Mouse (Mus musculus) layer of hippocampus, postnatal 25 days (tissue): ENCODE results near the gene Stam. TPM values are rescaled to one million over a fixed set of nuclear protein-coding genes. Genes with fewer than 3 reads are reported as not detected.

Source experiments
- DNase-seq, 2 experiments: peaks; one replicate each; pipeline ENCODE4 v3.0.0; 2022; ENCODE audit warnings: mixed read lengths in 2 of 2, low spot score in 1 of 2; ENCODE audit errors: extremely low spot score in 1 of 2
- total RNA-seq, 2 experiments: library from RNA; stranded (reverse); gene quantifications; 2 replicates each; pipeline ENCODE4 v1.2.3; 2021

Gene Stam
- total RNA-seq, 2 experiments from 2014 or later = 85.4 to 100 TPM

DNA sequence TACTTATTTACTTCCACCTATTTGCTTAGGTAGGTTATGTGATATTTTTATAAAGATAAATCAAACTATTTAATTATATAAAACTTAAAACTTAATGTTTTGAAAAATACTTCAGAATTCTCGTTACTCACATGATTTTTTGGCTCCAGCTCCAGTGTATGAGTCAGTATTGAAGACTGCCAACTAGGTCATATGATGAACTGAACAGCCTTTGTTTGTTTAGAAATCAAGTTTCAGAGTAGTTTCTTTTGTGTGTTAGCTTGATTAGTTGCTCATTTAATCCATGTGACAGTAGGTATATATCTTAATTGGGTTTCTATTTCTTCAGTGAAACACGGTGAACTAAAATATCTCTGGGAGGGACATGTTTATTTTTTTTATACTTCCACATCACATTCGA is 33.8 kb downstream of the Stam start:
- no peak for DNase-seq

DNA sequence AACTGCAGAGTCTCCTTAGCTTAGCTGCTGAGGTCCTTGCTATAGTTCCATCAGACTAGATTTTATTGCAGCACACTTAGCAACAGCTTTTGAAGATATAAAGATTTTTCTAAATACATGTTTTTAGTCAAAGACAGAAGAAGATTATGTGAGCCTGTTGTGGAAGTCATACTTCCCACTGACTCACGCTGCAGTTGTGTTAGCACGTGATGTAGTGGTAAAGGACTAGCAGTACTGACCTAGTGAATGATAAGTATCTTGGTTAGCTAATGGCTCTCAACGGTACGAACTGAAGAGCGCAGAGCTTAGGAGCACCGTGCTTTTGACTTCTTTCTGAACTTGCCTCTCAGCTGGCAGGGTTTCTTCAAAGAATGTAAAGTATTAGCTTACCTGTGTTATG is 52.5 kb downstream of the Stam start:
- no peak for DNase-seq

DNA sequence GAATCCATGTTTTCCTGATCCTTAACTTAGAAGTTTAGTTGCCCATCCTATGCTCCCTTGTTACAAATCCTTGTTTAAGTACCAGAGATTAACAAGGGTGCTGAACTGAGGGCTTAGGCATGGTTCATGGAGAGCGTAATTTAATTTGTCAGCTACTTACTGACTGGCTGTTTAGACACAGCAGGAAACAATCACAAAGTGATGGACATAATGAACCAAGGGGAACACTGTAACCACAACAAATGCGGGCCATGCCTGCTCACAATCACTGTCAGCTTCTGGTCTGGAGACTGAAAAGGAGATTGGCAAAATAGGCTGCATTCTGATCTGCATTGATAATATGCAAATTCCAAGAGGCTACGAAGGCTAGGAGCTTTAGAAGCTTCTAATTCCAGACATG is 53.7 kb downstream of the Stam start:
- DNase-seq = no peak

DNA sequence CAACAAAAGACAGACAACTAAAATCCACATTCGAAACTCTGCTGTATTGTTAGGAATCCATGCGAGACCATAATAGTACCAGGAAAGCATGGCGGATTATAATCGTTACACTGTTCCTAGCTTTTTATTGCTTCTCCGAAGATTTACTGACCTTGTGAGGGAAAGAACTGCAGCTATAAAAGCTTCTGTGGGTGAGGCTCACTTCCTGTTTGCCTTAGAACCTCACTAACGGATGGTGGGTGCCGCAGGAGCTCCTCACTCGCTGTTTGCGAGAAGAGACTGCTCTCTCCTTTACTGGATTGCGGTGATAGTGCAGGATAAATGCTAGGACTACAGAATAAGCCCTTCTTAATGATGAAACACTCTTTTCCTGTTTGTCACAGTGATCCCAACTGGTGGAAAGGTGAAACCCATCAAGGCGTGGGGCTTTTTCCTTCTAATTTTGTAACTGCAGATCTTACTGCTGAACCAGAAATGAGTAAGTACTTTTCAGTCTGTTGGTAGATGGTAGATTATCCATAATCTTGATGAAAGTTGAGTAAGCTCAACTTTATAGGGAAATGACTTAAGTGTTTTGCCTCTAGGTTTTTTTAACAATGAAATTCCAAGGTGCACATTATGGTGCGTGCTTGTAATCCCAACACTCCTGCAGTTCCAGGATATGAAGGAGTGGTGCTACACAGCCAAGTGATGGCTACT is 56.9 kb downstream of the Stam start:
- DNase-seq = no peak

DNA sequence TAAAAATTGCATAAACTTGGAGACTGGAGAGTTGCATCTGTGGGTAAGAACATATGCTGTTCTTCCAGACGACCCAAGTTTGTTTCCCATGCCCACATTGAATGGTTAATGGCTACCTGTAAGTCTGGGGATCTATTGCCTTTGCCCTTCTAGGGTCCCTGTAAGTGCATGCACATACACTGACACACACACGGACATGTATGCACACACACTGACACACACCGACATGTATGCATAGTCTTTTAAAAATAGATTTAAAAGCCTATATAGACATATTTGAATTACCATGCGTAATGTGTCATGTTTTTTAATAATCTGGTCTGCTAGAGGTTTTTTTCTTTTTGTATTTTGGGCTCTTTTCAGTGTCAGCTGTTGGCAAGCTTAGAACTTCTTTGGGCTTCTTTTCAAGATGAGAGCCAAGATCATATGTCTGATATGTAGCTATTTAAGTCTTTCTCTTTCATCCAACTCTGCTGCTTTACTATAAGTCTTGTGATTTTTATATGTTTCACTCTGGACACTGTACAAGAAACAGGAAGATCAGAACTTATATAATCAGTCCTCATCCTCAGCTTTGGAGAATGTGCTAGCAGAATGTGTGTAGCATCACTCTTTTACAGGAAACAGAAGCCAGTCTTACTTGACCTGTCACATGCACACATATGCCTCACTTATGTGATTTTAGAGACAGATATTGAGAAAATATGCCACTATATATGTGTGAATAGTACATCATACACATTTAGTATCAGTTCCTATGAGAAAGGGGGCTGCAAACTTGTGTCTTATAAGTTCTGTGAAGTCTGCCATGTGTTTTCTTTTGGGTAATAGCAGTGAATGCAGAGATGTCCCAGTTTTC is 58.8 kb downstream of the Stam start:
- no peak for DNase-seq

DNA sequence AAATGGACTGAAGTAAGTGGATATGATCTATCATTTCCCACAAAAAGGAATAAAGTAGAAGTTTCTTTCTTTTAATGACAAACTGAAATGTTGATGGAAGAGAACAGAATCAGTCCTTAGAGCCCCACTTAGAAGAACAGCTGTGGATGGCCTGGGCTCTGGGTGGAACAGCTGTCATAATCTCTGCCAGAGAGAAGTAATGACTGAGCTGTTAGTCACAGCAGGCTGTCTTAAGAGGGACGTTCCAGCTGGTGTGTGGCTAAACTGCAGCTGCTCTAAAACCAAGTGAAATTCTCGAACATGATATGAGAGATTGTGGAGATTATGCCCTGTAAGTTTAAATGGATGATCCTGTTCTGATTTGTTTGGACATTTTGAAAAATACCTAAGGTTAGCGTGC is 63.0 kb downstream of the Stam start:
- no peak for DNase-seq

DNA sequence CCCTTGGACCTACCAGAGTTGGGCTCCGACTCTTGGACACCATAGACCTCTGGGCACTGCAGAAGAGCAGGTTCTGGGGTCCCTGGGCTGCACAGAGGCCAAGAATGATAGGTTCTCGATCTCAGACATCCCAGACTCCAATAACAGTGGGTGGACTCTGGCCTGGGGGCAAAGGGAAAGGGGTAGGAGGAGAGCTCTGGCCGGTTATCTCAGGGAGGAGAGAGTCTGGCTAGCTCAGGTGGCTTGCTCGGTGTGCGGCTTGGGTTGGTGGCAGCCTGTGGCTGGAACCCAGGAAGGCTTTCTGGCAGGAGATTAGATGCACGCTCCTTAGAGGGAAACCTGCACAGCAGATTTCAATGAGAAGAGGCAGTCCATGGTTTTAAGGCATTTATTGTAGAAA is 65.7 kb downstream of the Stam start:
- no peak for DNase-seq

DNA sequence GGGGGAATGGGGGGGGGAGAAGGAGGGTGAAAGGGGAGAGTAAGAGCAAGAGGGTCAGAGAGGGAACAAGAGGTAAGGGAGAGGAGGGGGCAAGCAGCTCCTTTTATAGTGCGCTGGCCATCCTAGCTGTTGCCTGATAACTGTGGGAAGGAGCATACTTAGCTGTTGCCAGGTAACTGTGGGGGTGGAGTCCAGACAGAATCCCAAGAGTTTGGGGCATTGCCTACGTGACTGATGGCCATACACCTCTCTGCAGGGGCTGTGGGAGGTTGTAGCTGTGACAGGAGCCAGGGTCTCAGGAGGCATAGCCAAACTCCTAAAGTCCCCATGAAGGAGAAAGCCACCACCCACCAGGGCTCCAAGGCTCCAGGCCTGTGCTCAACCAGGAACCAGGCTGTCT is 66.1 kb downstream of the Stam start:
- DNase-seq = no peak

DNA sequence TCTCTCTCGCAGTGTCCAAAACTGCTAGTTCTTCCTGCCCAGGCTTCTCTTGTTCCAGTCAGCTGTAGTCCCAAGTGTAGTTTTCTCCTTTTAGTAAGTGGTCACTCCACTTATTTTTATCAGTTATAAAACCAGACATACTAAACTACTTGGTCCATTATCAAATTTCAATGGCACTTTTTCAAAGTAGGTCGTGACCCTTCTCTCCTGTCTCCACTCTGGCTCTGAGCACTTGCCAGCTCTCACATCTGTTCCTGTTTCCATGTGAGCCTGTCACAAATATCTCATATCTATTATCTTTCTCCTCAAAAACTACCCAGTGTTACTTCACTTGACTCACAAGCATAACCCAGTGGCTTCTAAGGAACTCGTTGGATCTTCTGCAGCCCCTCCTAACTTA is 71.4 kb downstream of the Stam start:
- DNase-seq = no peak

DNA sequence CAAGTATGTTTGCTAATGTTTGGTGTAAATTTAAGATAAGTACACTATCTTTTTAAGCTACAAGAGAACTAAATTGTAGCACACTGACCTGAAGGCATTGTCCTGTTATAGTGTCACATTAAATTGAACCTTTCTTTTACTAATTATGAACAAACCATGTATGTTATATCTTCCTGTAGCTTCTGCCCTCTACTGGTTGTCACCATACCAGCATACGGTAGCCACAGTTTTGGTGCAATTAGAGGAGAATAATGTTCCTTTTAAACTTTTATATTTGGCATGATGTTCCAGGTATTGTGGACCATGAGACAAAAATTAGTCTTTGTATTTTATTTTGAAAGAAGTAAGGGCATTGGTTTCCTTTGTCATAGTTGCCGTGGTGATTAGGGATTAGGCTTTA is 73.0 kb downstream of the Stam start:
- DNase-seq = no peak

DNA sequence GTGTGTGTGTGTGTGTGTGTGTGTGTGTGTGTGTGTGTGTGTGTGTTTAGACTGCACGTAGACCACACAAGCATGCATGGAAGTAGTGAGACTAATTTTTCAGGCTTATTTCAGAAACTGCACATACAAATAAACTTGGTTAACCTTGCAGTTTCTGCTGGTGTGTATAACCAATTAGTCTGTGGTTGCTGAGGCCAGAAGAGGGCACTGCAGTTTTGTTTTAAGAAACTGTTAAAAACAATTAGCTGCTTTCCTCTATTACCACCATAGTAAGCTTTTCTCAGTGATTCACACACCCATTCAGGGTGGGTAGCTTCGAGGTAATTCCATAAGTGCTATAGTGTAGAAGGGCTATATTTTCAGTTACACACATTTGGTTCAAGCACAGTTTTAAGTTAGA is 76.9 kb downstream of the Stam start:
- DNase-seq = no peak

DNA sequence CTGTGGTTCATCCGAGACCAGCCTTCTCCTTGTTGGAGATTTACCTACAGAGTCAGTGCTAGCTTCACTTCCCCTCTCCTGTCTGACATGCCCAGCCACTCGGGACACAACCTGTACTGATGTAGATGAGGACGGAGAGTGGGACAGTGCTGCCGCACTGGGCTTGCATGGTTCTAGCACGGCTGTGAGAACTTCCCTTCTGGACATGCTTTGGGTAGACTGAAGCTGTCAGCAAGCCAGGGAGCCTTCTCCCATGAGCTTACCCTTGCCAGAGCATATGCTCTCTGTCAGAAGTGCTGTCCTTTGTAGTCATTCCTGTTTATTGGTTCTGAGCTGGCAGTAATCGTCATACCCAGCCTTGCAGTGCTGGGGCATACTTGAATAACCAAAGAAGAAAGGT is 78.0 kb downstream of the Stam start:
- DNase-seq = no peak

DNA sequence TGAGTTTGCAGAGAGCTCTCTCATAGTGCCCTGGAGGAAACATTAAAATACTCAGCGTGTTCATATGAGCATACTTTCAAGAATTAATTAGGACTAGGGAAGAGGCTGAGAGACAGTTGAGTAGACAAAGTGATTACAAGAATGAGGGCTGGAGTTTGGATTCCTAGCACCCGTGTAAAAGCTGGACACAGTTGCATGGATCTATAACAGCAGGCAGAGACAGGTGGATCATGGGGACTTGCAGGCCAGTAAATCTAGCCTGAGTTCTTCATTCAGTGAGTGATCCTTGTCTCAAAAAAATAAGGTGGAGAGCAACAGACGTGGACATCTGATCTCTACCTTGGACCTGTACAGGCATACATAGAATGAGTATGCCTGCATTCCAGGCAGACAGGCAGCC is 85.1 kb downstream of the Stam start:
- no peak for DNase-seq

DNA sequence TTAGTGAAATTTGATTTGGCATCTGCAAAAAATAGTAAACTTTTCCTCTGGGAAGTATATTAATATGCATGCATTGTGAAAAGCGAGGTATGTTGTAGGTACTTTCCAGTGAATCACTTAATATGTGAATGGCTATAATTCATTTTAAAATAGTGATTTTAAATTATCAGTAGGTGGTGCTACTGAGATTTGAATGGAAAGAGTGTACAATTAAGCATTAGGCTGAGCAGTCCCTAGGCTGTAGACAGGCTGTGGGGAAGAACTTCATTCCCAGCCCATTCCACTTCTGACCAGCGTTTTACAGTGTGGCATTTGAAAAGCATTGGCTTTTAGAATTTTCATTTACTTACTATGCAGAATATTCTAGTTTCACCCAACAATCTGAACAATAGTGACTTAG is 85.9 kb downstream of the Stam start:
- DNase-seq = no peak

DNA sequence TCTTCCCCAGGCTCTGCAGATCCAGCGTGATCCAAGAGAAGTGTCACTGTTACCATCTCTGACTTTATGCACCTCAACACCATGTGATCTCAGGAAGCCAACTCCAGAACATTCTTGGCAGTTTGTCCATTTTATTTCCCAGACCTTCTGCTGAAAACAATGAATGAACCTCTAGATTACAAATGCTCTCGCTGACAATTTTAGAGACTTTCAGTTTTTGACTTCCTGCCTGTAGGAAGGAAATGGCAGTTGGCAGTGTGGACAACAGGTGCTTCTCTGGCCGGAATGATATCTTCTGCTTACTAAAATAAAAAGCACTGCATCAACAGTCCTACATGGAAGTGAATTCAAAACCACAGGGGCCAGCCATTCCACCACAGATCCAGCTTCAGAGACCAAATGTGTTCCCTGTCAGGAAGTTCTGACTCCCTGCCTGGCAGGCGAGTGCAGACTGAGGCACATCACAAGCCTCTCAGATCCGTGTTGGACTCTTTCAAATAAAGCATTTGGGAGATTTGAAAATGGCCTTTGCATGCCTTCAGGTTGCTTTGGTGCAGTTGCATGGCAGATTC is 90.6 kb downstream of the Stam start:
- no peak for DNase-seq

DNA sequence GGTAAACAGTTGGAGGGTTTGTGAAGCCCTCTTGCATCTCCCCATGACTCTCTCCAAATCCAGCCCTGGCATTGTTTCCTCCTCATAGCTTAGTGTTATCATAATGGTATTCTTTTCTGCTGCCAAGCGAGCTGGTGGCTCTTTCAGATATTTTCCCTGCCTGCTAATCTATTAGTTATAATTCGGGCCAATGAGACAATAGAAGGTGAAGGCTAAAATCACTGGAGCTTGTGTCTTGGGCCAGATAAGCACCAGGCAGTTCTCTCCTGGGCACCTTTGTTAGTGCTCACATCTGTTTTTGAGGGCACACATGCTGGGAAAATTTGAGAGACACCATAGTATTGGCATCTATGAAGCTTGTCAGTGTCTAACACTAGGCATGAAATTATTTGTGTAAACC is 91.2 kb downstream of the Stam start:
- no peak for DNase-seq

DNA sequence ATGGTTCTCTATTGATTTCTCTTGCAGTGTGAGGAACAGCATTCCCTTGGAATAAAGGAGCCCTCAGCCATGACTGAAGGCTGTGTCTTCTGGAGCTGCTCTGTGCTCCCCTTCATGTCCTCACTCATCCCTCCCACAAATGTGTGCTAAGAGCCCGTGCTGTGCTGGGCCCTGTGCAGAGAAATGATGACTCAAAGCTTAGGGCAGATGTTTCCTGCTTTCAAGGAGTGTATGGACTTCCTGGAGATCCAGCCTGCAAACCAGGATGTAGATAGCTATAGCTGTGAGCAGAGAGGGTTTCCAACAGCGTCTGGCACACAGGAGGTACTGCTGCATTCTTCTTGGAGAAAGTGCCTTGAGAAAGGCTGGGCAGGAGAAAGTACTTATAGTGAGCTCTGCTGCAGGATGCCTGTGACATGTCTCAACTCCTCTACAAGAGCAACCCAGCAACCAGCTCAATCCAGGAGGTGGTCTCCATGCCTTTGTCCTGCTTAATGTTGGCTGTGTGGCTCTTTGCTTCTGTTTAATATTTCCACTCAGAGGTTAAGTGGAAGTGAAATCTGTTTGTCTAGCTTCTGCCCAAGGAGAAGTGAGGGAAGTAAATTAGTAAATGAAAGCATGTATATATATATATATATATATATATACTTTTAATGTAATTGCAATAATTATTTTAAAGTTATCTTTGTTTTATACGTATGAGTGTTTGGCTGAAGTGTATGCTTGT is 91.9 kb downstream of the Stam start:
- DNase-seq = no peak

DNA sequence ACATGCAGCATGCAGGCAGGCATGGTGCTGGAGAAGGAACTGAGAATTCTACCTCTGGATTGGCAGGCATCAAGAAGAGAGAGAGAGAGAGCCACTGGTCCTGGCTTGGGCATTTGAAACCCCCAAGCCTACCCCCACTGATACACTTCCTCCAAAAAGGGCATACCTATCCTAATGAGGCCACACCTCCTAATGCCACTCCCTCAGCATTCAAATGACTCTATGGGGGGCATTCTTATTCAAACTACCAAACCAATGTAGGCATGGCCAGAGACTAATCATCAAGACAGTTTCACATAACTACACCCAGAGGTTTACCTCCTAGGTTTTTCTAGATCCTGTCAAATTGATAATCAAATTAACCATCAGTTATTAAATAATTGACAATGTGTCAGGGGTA is 93.8 kb downstream of the Stam start:
- no peak for DNase-seq

DNA sequence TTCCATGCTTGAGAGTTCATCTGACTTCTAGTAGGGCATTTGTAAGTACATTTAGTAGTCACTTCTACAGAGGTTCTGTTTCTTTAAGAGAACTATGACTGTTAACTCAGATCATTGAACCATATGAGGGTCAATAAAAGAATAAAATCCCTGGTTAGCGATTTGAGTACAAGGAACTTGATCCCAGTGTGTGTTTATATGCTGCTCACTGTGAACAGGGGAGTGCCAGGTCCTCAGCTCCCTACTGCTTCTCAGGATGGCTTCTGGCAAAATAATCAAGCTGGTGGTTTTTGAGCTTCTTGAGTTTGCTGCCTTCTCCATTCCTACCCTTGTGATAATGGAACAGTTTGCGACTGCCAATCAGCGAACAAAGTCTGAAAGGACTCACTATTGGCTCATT is 100.4 kb downstream of the Stam start, which contains the start of gene Tmem236:
Tmem236 (plus strand) TSS at position 190 of the 400 bp plus-strand sequence.
- no peak for DNase-seq

DNA sequence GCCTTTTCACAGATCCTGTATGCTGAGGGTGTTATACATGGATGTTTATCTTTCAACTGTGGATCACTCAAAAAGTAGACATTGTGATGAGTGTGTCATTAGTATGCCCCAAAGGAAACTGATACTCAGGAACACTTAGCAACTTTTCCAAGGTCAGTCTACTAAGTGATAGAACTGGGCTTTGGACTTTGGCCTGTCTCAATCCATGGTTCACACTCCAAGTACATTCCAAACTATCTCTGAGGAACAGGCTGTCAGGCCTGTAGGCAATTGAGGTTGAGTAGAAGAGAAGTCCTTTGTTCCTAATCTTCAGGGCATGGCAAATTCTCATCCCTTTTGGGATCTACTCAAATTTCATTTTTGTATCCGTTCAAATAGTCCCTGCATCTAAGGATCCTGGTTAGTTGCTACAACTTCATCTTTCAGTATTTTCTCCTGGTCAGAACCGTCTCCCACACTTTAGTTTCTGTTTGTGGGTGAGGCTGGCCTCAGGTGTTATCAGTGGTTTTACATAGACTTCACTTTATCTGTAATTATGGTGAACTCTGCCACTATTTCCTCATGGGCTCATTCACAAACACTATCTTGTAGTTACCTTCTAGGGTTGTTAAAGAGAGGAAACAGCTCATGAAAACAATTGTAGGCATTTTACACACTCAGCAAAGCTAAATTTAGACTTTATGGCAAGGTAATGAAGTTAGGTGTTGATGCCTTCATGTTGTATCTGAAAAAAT is 102.7 kb downstream of the Stam start:
- DNase-seq = no peak
